Mouse (Mus musculus) spleen, adult 2 months (tissue): ENCODE data around the gene Tnfaip8l3. TPM values are rescaled to one million over a fixed set of nuclear protein-coding genes. Genes with fewer than 3 reads are reported as not detected.

Experiments
- DNase-seq, 2 experiments: peaks; one replicate each; pipeline versions ENCODE4 v3.0.0 to v3.0.0-alpha.2; 2012 to 2021; ENCODE audit warnings: low spot score in 2 of 2, low read depth in 1 of 2
- H3K27ac ChIP-seq: fragments of 200-500 bp; 2 replicates; pipeline ENCODE4 v1.5.1; 2012; ENCODE audit warnings: low read length, inconsistent platforms; ENCODE audit not compliant: insufficient read depth
- H3K27me3 ChIP-seq: fragments of 200-500 bp; 2 replicates; pipeline ENCODE4 v1.6.1; 2012; ENCODE audit warnings: mild to moderate bottlenecking, moderate library complexity, low read length, inconsistent platforms; ENCODE audit not compliant: control insufficient read depth, insufficient read depth
- H3K36me3 ChIP-seq: fragments of 200-500 bp; 2 replicates; pipeline ENCODE4 v1.6.1; 2012; ENCODE audit warnings: mild to moderate bottlenecking, low read length, inconsistent platforms; ENCODE audit not compliant: control insufficient read depth, insufficient read depth
- H3K4me1 ChIP-seq: fragments of 200-500 bp; 2 replicates; pipeline ENCODE4 v1.6.1; 2011; ENCODE audit warnings: inconsistent platforms; ENCODE audit not compliant: control insufficient read depth, insufficient read depth, insufficient read length
- H3K4me3 ChIP-seq: fragments of 200-500 bp; 2 replicates; pipeline ENCODE4 v1.5.1; 2011; ENCODE audit warnings: mild to moderate bottlenecking, inconsistent platforms; ENCODE audit not compliant: insufficient read depth, insufficient read length; ENCODE audit errors: extremely low read depth
- CTCF ChIP-seq: fragments of 200-500 bp; IDR thresholded peaks from 2 replicates; pipeline ENCODE4 v1.5.1; 2011; ENCODE audit warnings: mild to moderate bottlenecking, inconsistent platforms; ENCODE audit not compliant: insufficient read depth, insufficient read length, insufficient replicate concordance; ENCODE audit errors: extremely low read depth
- POLR2A ChIP-seq: fragments of 200-500 bp; IDR thresholded peaks from 2 replicates; pipeline ENCODE4 v1.6.1; 2011; ENCODE audit warnings: low read depth, low read length, inconsistent platforms
- WGBS: fragments of 180-500 bp; shearing (Covaris S2); methylation state at CpG from one replicate; pipeline ENCODE4 v1.1.7; 2018; 5-methylcytosine and 5-hydroxymethylcytosine counted together
- polyA plus RNA-seq: library from polyadenylated mRNA; depleted of rRNA; stranded (reverse); fragments of >200 nt; gene quantifications from 2 replicates; pipeline ENCODE4 v1.2.3, GENCODE M21; 2012; rRNA removed

The Tnfaip8l3 gene
- polyA plus RNA-seq, 1 experiment, result 0.01 TPM

DNA sequence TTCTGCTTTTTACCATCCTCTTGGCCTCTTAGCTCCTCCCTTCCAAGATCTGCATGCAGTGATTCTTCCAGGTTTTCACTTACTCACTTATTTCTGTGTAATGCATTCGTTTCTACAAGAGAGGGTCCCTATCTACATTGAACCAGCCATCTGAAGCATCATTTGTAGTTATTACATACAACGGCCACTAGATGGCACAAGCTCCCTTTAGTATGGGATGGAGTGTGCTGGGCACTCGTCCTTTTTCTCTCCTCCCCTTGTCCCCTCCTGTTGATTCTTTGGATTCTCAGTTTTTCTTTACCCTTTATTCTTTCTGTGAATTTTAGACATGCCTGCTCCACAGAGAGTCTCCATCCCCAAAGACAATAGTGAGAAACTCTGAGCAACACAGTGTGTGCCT is 77.3 kb downstream of the Tnfaip8l3 start:
- no peaks in the 10 kb centered on the region for H3K4me1 ChIP-seq
- H3K4me3 ChIP-seq, result no peak overlapping the region
- H3K36me3 ChIP-seq, result no peaks in the 10 kb centered on the region
- no peaks in the 10 kb centered on the region for H3K27me3 ChIP-seq
- H3K27ac ChIP-seq, result no peak overlapping the region
- TF ChIP-seq POLR2A (no peak), CTCF (peak; percentile 37; the same call in 1 of the 2 replicates)
- DNase-seq, result no peak
- 2% methylated on average over 3 of the region's 3 CpGs for WGBS

DNA sequence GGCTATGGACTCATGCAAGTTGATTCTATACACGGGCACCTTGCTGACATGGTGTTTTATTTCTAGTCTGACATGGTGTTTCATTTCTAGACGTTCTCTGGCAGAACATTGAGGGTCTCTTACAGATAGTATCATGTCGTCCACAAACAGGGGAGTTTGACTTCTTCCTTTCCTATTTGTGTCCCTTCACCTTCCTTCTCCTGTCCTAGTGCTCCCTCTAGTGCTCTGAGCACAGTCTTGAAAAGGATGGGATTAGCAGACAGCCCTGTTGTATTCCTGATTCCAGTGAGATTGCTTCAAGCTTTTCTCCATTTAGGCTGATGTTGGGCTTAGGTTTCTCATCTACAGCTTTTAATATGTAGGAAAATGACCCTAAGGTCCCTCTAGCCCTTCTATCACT is 81.2 kb downstream of the Tnfaip8l3 start:
- DNase-seq, result no peak
- no peak overlapping the region for H3K4me3 ChIP-seq
- H3K36me3 ChIP-seq, result no peaks in the 10 kb centered on the region
- no peak overlapping the region for H3K27ac ChIP-seq
- H3K4me1 ChIP-seq, result no peaks in the 10 kb centered on the region
- no peaks in the 10 kb centered on the region for H3K27me3 ChIP-seq
- 30% methylated on average over 3 of the region's 3 CpGs for WGBS
- TF ChIP-seq POLR2A (no peak), CTCF (no peak)

DNA sequence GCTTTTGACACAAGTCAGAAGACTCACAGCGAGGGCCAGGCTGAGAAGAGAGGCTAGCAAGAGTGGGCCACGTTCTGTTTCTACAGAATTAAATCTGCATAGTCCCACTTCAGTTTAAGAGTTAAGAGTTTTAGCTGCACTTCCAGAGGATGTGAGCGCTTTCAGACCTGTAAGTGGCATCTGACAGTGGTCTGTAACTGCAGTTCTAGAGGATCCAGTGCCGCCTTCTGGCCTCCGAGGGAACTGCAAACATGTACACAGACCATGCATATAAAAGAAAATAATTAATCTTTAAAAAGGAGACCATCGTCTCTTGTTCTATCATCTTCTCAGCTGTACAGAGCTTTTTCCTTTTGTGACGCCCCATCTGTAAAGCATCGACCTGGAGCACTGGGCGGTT is 83.3 kb downstream of the Tnfaip8l3 start:
- DNase-seq, result no peak
- no peak overlapping the region for H3K27ac ChIP-seq
- H3K4me3 ChIP-seq, result no peak overlapping the region
- no peak for TF ChIP-seq CTCF
- TF ChIP-seq POLR2A, result no peak
- H3K4me1 ChIP-seq, result no peaks in the 10 kb centered on the region
- WGBS, result 40% methylated on average over 9 of the region's 9 CpGs
- no peaks in the 10 kb centered on the region for H3K36me3 ChIP-seq
- no peaks in the 10 kb centered on the region for H3K27me3 ChIP-seq

DNA sequence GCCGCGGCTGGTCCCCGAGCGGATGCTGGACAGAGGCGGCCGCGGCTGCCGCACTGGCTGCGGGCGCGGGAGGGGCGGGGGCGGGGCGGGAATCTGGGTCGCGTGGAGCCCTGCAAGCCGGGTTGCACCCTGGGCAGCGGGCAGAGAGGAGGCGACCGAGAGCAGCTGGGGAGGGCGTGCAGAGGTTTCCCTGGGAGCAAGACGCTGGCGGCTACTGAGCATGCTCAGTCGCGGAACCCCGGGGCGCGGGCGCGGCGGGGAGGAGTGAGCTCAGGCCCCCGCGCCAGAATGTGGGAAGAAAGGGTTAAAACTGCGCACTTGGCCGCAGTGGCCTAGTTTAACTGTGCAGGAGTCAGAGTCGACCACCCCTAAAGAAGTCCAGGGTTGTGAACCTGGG is 93.1 kb downstream of the Tnfaip8l3 start, which contains the start of gene Elmod1:
TSS of gene Elmod1 (minus strand) at position 180 of the 397 bp plus-strand sequence.
- DNase-seq, result no peak
- Histone ChIP-seq H3K36me3 (no peaks in the 10 kb centered on the region), H3K4me3 (no peak within 1 kb of the TSS), H3K27ac (no peak within 1 kb of the TSS), H3K4me1 (no peaks in the 10 kb centered on the region), H3K27me3 (peaks cover 6% of the 10 kb centered on the region)
- TF ChIP-seq POLR2A (no peak), CTCF (no peak)
- 3% methylated on average over 36 of the region's 36 CpGs for WGBS

DNA sequence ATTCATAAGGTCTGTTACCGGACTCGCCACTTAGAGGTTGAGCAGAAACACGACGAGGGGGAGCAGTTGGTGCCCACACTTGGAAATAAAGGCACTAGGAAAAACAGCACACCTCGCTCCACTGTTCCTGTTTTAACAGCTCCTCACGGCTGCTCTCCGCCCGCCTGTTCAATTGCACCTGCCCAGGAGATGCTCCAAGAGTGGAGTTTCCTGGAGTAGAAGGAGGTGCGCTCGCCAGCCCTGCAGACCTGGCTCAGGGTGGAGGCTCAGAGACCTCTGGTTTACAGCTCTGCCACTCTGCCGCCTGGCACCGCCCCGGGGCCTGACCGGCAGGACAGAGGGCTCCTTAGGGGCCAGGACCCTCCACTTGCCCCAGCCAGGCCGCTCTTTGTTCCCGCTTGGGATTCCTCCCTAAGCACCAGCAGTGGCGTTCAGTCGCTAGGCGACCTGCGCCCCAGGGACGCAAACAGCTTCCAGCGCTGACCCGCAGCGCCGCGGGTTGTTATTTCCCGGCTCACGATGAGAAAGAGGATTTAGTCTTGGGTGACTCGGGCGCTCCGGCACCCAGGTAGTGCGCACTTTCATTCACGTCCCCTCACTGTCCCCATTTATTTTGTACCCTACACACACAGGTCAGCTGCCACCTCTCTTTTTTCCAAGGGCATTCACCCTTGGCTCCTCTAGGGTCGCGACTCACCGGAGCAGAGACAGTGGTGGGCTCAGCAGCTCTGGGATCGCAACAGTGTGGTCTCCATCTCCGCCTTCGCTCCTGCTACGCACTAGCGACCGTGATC is 93.7 kb downstream of the Tnfaip8l3 start:
- no peak overlapping the region for H3K4me3 ChIP-seq
- H3K36me3 ChIP-seq, result no peaks in the 10 kb centered on the region
- no peak for TF ChIP-seq POLR2A
- no peak for TF ChIP-seq CTCF
- no peaks in the 10 kb centered on the region for H3K4me1 ChIP-seq
- no peak for DNase-seq
- 4% methylated on average over 42 of the region's 42 CpGs for WGBS
- H3K27ac ChIP-seq, result no peak overlapping the region
- peaks cover 6% of the 10 kb centered on the region for H3K27me3 ChIP-seq

DNA sequence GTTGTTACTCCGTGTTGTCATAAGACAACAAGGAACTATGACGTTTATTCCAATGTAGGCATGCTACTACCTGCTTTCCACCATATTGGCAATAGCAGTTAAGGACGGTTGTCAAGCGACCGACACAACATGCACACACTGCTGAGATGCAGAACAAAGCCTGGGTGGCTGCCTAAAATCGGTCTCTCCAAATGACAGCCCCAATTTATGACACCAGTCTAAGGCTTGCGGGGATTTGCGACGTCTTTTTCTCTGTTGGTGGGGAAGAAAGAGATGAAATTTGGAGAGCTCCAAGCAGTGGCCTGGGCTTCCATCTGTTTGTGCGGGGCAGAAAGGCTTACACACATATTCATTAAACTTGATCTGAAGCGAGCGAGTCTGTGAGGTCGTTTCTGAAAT is 94.3 kb downstream of the Tnfaip8l3 start:
- Histone ChIP-seq H3K4me3 (no peak overlapping the region), H3K36me3 (no peaks in the 10 kb centered on the region), H3K27me3 (peaks cover 6% of the 10 kb centered on the region), H3K4me1 (no peaks in the 10 kb centered on the region), H3K27ac (no peak overlapping the region)
- WGBS, result 29% methylated on average over 13 of the region's 13 CpGs
- DNase-seq, result no peak
- no peak for TF ChIP-seq CTCF

Other genes starting within 250 kb of the Tnfaip8l3 start
- 0.40 and 0.55 TPM in 2 replicates for gene Sln, start 218.2 kb downstream of the Tnfaip8l3 start, polyA plus RNA-seq
- gene Elmod1, start 93.1 kb downstream of the Tnfaip8l3 start, polyA plus RNA-seq, result not detected in 2 replicates
- not detected in 2 replicates for gene Cyp19a1, start 199.7 kb upstream of the Tnfaip8l3 start, polyA plus RNA-seq
- gene Gldn, start 218.1 kb upstream of the Tnfaip8l3 start, polyA plus RNA-seq, result 0.05 and 0.07 TPM in 2 replicates